12 mouse cellular contexts compared by ENCODE assay signal in genomic region chr19:4672401-4672800, GRCm38 (mm10).
"Had no signal": no experiment of that assay in that cellular context is flagged by ENCODE, and none has a peak within 500 bp of the region (broad histone marks: within the 10 kb centered on the region; RNA-seq: fewer than 3 reads in every experiment).

No protein-coding gene starts in this region.

- ATAC-seq: liver, embryonic 12.5 days; midbrain, embryonic 13.5 days had no signal

- DNase-seq: kidney, adult 18-20 months; kidney, postnatal 10 days; layer of hippocampus, adult 9-11 months; layer of hippocampus, postnatal 36 days; lung, embryonic 14.5 days; lung, postnatal 14 days; right cerebral cortex, postnatal 4 days; spleen, adult 18-20 months; thymus, adult 18-20 months; thymus, postnatal 25 days had no signal
